Mouse (Mus musculus): ENCODE data around the gene Cnih2. TPM values are rescaled to one million over a fixed set of nuclear protein-coding genes. Genes with fewer than 3 reads are reported as not detected.
A peak's percentile ranks its signal among the peaks of the same experiment; 100 is the strongest.

Gene Cnih2
- polyA plus RNA-seq, 1 experiment = 43.5 TPM

GRCm38 (mm10) chr19:5084834-5085144 is 13.5 kb downstream of the Cnih2 start:
- Histone ChIP-seq H3K27me3 (ENCODE audit: control insufficient read depth, insufficient read depth, low read length) (no peaks in the 10 kb centered on the region; the same call in none of the 2 replicates), H3K4me3 (ENCODE audit: control insufficient read depth, low read depth, low read length) (no peak overlapping the region), H3K4me1 (ENCODE audit: control insufficient read depth, insufficient read depth, low read length) (peaks cover 23% of the 10 kb centered on the region), H3K27ac (ENCODE audit: control insufficient read depth, insufficient read depth, low read depth, low read length) (no peak overlapping the region), H3K36me3 (ENCODE audit: control insufficient read depth, insufficient read depth, low read length) (no peaks in the 10 kb centered on the region)
- TF ChIP-seq POLR2A (IDR thresholded peaks at IDR 0.05; ENCODE audit: control insufficient read depth, low read depth, low read length) (no peak), CTCF (IDR thresholded peaks at IDR 0.05; ENCODE audit: control insufficient read depth, insufficient read depth, insufficient replicate concordance, low read depth, low read length) (no peak)

- H3K4me1 ChIP-seq (ENCODE audit: control insufficient read depth, insufficient read depth, low read length) = peaks cover 20% of the 10 kb centered on the region
- no peak overlapping the region for H3K27ac ChIP-seq (ENCODE audit: control insufficient read depth, insufficient read depth, low read depth, low read length)
- no peak overlapping the region for H3K4me3 ChIP-seq (ENCODE audit: control insufficient read depth, low read depth, low read length)
- H3K36me3 ChIP-seq (ENCODE audit: control insufficient read depth, insufficient read depth, low read length) = no peaks in the 10 kb centered on the region
- H3K27me3 ChIP-seq (ENCODE audit: control insufficient read depth, insufficient read depth, low read length) = no peaks in the 10 kb centered on the region; the same call in none of the 2 replicates
- TF ChIP-seq POLR2A (IDR thresholded peaks at IDR 0.05; ENCODE audit: control insufficient read depth, low read depth, low read length) = no peak
- TF ChIP-seq CTCF (IDR thresholded peaks at IDR 0.05; ENCODE audit: control insufficient read depth, insufficient read depth, insufficient replicate concordance, low read depth, low read length) = no peak
Measured at GRCm38 (mm10) chr19:5083961-5084833, 14.1 kb downstream of the Cnih2 start.

GRCm38 (mm10) chr19:5082596-5082995 is 15.7 kb downstream of the Cnih2 start:
- H3K4me3 ChIP-seq (ENCODE audit: control insufficient read depth, low read depth, low read length) = no peak overlapping the region
- peaks cover 12% of the 10 kb centered on the region for H3K4me1 ChIP-seq (ENCODE audit: control insufficient read depth, insufficient read depth, low read length)
- H3K36me3 ChIP-seq (ENCODE audit: control insufficient read depth, insufficient read depth, low read length) = no peaks in the 10 kb centered on the region
- no peaks in the 10 kb centered on the region; the same call in none of the 2 replicates for H3K27me3 ChIP-seq (ENCODE audit: control insufficient read depth, insufficient read depth, low read length)
- TF ChIP-seq POLR2A (IDR thresholded peaks at IDR 0.05; ENCODE audit: control insufficient read depth, low read depth, low read length) (no peak), CTCF (IDR thresholded peaks at IDR 0.05; ENCODE audit: control insufficient read depth, insufficient read depth, insufficient replicate concordance, low read depth, low read length) (no peak)
- H3K27ac ChIP-seq (ENCODE audit: control insufficient read depth, insufficient read depth, low read depth, low read length) = no peak overlapping the region

- H3K27me3 ChIP-seq (ENCODE audit: control insufficient read depth, insufficient read depth, low read length) = no peaks in the 10 kb centered on the region; the same call in none of the 2 replicates
- no peak for TF ChIP-seq POLR2A (IDR thresholded peaks at IDR 0.05; ENCODE audit: control insufficient read depth, low read depth, low read length)
- no peak for TF ChIP-seq CTCF (IDR thresholded peaks at IDR 0.05; ENCODE audit: control insufficient read depth, insufficient read depth, insufficient replicate concordance, low read depth, low read length)
- H3K4me3 ChIP-seq (ENCODE audit: control insufficient read depth, low read depth, low read length) = no peak overlapping the region
Measured at GRCm38 (mm10) chr19:5082005-5082404, 16.3 kb downstream of the Cnih2 start.

GRCm38 (mm10) chr19:5079279-5079678 is 19.0 kb downstream of the Cnih2 start:
- Histone ChIP-seq H3K27me3 (ENCODE audit: control insufficient read depth, insufficient read depth, low read length) (no peaks in the 10 kb centered on the region; the same call in 1 of the 2 replicates), H3K4me3 (ENCODE audit: control insufficient read depth, low read depth, low read length) (no peak overlapping the region), H3K36me3 (ENCODE audit: control insufficient read depth, insufficient read depth, low read length) (no peaks in the 10 kb centered on the region), H3K4me1 (ENCODE audit: control insufficient read depth, insufficient read depth, low read length) (no peaks in the 10 kb centered on the region; the same call in 1 of the 2 replicates), H3K27ac (ENCODE audit: control insufficient read depth, insufficient read depth, low read depth, low read length) (no peak overlapping the region)
- no peak for TF ChIP-seq POLR2A (IDR thresholded peaks at IDR 0.05; ENCODE audit: control insufficient read depth, low read depth, low read length)
- no peak for TF ChIP-seq CTCF (IDR thresholded peaks at IDR 0.05; ENCODE audit: control insufficient read depth, insufficient read depth, insufficient replicate concordance, low read depth, low read length)

More at GRCm38 (mm10) chr19:5082005-5082404, 16.3 kb downstream of the Cnih2 start:
- Histone ChIP-seq H3K27ac (ENCODE audit: control insufficient read depth, insufficient read depth, low read depth, low read length) (no peak overlapping the region), H3K4me1 (ENCODE audit: control insufficient read depth, insufficient read depth, low read length) (peaks cover 6% of the 10 kb centered on the region), H3K36me3 (ENCODE audit: control insufficient read depth, insufficient read depth, low read length) (no peaks in the 10 kb centered on the region)

GRCm38 (mm10) chr19:5073518-5073917 is 24.8 kb downstream of the Cnih2 start:
- Histone ChIP-seq H3K4me3 (ENCODE audit: control insufficient read depth, low read depth, low read length) (peak overlapping the region; percentile 14), H3K27ac (ENCODE audit: control insufficient read depth, insufficient read depth, low read depth, low read length) (no peak overlapping the region)
- no peak for TF ChIP-seq CTCF (IDR thresholded peaks at IDR 0.05; ENCODE audit: control insufficient read depth, insufficient read depth, insufficient replicate concordance, low read depth, low read length)

GRCm38 (mm10) chr19:5073028-5073427 is 25.3 kb downstream of the Cnih2 start:
- H3K4me1 ChIP-seq (ENCODE audit: control insufficient read depth, insufficient read depth, low read length) = peaks cover 29% of the 10 kb centered on the region
- no peaks in the 10 kb centered on the region for H3K36me3 ChIP-seq (ENCODE audit: control insufficient read depth, insufficient read depth, low read length)
- peak overlapping the region; percentile 83 for H3K4me3 ChIP-seq (ENCODE audit: control insufficient read depth, low read depth, low read length)
- TF ChIP-seq CTCF (IDR thresholded peaks at IDR 0.05; ENCODE audit: control insufficient read depth, insufficient read depth, insufficient replicate concordance, low read depth, low read length) (0 out of 2 replicates have a peak, but pooled peaks have one; percentile 10), POLR2A (IDR thresholded peaks at IDR 0.05; ENCODE audit: control insufficient read depth, low read depth, low read length) (no peak)
- H3K27me3 ChIP-seq (ENCODE audit: control insufficient read depth, insufficient read depth, low read length) = no peaks in the 10 kb centered on the region
- H3K27ac ChIP-seq (ENCODE audit: control insufficient read depth, insufficient read depth, low read depth, low read length) = no peak overlapping the region

More at GRCm38 (mm10) chr19:5073518-5073917, 24.8 kb downstream of the Cnih2 start:
- Histone ChIP-seq H3K36me3 (ENCODE audit: control insufficient read depth, insufficient read depth, low read length) (no peaks in the 10 kb centered on the region), H3K4me1 (ENCODE audit: control insufficient read depth, insufficient read depth, low read length) (peaks cover 24% of the 10 kb centered on the region), H3K27me3 (ENCODE audit: control insufficient read depth, insufficient read depth, low read length) (no peaks in the 10 kb centered on the region)

All from testis, adult 2 months (tissue).